Mouse (Mus musculus): ENCODE results near the gene Mif.

GRCm38 (mm10) chr10:75844800-75845199 lies 15.2 kb downstream of the Mif start:
- no peak for TF ChIP-seq CTCF (IDR thresholded peaks at IDR 0.05; ENCODE audit: control insufficient read depth, insufficient read depth, insufficient read length)
- no peak for TF ChIP-seq MAX (IDR thresholded peaks at IDR 0.05)
- TF ChIP-seq USF1 (IDR thresholded peaks at IDR 0.05; ENCODE audit: low read depth): no peak
- no peak for TF ChIP-seq MYOG (IDR thresholded peaks at IDR 0.05; ENCODE audit: control insufficient read depth, extremely low read depth, insufficient read length)
- TF ChIP-seq MYOD1 (IDR thresholded peaks at IDR 0.05; ENCODE audit: control insufficient read depth, insufficient read length, low read depth): no peak
- no peak for TF ChIP-seq CEBPB (IDR thresholded peaks at IDR 0.05; ENCODE audit: low read depth)

Measured in C2C12 (cell line).